Mouse (Mus musculus) heart, postnatal 14 days (tissue): ENCODE results near the gene Marveld1. TPM values are rescaled to one million over a fixed set of nuclear protein-coding genes. Genes with fewer than 3 reads are reported as not detected.

ENCODE experiments used
- DNase-seq, 2 experiments: peaks; one replicate each; pipeline ENCODE4 v3.0.0; 2021 to 2022
- intact Hi-C: fragments of 180-260 bp; cut with DNase I; formaldehyde crosslinking; loops from one replicate; pipeline ENCODE4 v1.15.1; 2025
- total RNA-seq, 2 experiments: library from RNA; stranded (reverse); gene quantifications; 2 replicates each; pipeline ENCODE4 v1.2.3; 2021

Gene Marveld1
- total RNA-seq, 2 experiments from 2014 or later: 21.6 to 23.8 TPM

DNA sequence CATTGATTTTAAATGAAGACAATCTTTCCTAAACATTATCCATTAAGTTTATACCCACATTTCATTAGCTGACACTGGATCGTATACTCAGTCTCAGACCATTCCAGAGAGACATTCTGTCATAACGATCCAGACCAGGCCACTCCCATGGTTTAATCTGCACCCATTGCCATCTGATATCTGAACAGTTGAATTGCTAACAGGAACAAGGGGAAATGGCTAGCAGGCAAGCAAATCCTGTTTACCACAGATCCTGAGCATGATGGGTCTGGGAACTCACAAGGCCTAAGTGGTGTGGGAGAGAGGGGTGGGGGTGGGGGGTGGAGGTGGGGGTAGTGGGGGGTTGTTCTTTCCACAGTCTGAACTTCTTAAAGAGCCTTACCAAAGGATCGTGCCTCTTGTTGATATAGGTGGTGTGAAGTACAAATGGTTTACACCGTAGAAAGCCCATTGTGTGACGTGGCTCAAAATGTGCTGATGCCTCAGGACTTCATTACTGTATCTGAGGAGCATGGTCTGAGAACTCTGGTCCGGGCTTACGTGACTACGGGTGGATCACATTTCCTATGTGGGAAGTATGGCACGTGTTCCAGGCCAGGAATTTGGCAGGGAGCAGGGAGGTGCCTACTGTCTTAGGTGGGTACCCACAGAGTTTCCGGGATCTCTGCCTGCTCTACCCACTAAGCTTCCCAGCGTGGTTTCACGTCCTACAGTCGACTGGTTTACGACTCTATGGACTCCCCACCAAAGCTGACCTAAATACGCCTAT lies 8.5 kb upstream of the Marveld1 start:
- no peak for DNase-seq
- intact Hi-C loops: no loop called here

DNA sequence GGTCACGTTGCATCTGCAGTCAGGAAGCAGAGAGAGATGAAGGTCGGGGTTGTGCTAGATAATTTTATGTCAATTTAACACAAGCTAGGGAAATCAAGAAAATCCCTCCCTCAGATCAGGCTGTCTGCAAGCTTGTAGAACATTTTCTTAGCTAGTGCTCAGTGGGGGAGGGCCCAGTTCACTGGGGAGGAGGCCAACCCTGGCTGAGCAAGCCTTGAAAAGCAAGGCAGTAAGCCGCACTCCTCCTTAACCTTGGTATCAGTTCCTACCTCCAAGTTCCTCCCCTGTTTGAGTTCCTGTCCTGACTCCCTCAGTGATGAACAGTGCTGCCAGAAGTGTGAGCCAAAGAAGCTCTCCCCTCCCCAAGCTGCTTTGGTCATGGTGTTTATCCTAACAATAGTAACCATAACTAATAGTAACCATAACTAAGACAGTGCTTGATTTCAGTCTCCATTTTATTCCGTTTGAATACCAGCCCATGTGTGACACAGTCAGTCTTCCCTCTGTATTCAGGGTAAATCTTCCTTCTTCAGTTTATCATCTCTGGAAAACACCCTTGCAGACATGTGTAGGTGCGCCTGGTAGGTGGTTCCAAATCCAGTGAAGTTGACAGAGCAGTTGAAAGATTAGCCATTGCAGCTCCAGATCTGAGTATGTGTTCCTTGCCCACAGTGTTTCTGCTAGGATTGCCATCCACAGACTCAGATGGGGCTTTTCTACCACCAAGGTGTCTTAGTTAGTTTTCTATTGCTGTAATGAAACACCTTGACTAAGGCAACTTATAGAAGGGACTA lies 7.3 kb upstream of the Marveld1 start:
- no peak for DNase-seq
- intact Hi-C loops: no loop called here

DNA sequence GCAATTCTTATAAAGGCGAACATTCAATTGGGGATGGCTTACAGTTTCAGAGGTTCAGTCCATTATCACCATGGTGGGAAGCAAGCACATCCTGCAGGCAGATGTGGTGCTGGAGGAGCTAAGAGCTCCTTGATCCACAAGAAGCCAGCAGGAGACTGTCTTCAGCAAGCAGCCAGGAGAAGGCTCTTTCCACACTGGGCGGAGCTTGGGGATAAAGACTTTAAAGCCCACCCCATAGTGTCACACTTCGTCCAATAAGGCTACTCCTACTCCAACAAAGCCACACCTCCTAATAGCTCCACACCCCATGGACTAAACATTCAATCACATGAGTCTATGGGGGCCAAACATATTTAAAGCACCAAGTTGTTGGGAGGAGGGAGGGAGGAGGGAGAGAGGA lies 5.2 kb upstream of the Marveld1 start:
- intact Hi-C loops: no loop called here
- no peak for DNase-seq

DNA sequence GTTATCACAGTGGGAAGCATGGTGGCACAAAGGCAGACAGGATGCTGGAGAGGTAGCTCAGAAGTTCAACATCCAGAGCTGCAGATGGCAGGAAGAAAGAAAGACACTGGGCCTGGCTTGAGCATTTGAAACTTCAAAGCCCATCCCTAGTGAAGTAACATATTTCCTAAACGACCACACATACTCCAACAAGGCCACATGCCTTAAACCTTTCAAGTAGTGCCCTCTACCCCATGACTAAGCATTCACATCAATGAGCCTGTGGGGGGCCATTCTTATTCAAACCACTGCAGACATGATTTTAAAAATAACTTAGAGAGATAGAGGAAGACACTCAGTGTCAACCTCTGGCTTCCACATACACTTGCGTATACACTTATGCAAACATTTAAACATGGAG lies 4.4 kb upstream of the Marveld1 start:
- intact Hi-C loops: no loop called here
- DNase-seq: no peak

DNA sequence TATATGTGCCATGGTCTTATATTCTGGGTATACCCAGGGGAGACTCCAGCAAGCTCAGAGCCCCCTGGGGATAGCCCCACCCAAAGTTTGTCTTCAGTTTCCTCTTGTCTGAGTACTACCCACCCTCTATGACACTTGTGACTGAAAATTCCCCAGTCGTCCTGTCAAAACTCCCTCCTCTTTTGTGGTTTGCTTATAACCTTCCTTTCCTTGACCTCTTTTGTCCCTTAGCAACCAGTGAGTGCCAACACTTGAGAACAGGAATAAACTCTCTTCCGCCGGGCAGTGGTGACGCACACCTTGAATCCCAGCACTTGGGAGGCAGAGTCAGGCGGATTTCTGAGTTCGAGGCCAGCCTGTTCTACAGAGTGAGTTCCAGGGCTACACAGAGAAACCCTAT lies 3.1 kb upstream of the Marveld1 start:
- intact Hi-C loops: loop anchor here (1.0 kb wide), 1 partner anchor 22 kb away; no protein-coding TSS in a partner anchor
- DNase-seq: no peak

DNA sequence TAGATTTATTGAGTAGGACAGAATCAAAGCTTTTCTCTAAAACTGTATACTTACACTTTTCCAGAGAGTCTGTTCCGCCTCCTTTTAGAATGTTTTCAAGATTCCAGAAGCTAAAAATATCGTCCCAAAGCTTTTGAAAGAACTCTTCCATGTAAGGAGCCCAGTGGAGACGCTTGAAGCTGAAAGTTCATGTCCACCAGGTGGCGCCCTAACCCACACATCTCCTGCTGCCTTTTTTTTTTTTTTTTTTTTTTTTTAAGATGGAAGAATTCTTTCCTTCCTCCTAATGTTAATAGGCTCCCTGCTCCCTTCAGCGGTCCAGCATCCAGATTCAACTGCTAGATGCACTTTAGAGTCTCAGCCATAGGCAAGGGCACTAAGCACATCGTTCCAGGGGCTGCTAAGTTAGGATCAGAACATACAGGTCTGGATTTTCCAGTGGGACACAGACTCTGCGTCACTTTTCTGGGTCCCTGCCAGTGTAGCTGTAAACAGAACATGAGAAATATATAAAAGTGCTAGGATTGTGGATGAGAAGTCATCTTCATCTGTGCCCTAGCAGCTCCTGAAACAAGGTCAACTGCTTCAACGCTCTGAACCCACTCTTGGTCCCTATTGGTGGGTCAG lies 2.5 kb upstream of the Marveld1 start:
- intact Hi-C loops: loop anchor here (1.0 to 5.0 kb wide), 2 partner anchors 22 to 107 kb away; partner anchors contain the start of gene Ankrd2
- DNase-seq: peak; percentile 88 to 92

DNA sequence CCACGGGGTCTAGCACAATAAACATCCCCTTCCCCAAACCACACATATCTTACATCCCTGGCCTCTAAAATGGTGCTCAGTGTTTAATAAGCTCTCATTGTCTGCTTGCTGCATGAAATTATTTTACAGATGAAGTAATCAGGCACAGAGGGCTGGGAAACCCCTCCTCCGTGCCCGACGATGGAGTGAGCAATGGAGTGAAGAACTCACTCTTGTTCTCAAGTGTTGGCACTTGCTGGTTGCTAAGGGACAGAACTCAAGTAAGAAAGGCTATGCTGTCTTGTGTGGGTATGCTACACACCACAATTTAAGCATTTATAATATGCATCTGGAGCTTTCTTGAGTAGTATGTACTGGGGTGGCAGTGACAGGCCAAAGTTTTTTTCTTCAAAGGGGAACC lies 2.0 kb upstream of the Marveld1 start:
- DNase-seq: no peak
- intact Hi-C loops: loop anchor here (5.0 kb wide), 1 partner anchor 108 kb away; the partner anchor contains the start of gene Ankrd2

DNA sequence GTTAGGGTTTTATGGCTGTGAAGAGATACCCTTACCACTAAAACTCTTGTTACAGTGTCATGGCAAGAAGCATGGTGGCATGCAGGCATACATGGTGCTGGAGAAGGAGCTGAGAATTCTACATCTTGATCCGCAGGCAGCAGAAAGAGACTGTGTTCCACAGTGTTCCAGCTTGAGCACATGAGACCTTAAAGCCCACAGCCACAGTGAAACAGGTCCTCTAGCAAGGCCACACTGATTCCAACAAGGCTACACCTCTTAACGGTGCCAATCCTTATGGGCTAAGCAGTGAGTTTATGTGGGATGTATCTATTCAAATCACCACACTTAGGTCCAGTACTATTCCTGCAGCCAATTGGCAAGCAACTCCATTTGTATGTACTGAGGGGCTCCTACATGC lies 1.5 kb upstream of the Marveld1 start:
- intact Hi-C loops: loop anchor here (5.0 kb wide), 1 partner anchor 108 kb away; the partner anchor contains the start of gene Ankrd2
- DNase-seq: no peak

DNA sequence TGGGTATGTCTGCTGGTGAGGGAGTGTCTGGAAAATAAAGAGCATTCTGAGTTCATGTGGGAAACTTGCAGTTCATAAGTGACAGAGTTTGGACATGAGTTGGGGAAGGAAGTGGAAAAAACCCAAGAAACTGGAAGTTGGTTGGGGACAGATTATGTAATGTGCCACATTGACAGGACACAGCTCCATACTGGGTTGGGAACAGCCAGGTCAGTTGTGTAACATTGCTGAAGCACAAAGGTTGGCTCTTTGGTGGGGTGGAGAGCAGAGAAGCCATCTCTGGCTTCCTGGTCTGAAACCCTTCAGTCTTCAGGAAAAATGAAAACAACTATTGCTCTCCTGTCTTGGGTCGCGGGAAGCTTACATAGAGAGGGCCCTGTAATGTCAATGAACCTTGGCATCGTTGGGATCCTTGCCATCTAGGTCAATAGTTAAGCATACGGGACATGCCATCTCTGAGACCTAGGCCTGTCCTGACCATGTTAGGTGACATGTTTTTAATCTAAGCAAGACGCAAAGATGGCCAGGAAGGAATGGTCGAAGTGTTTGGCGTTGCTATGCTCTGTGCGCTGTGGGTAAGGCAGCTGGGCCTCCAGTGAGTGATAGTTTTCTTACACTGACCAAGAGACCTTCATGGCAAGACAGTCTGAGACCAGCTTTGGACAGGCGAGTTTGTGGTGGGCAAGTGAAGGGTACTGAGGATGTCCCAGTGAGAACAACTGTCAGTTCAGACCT lies 757 bp upstream of the Marveld1 start:
- intact Hi-C loops: loop anchor here (5.0 kb wide), 1 partner anchor 109 kb away; the partner anchor contains the start of gene Ankrd2
- DNase-seq: no peak

DNA sequence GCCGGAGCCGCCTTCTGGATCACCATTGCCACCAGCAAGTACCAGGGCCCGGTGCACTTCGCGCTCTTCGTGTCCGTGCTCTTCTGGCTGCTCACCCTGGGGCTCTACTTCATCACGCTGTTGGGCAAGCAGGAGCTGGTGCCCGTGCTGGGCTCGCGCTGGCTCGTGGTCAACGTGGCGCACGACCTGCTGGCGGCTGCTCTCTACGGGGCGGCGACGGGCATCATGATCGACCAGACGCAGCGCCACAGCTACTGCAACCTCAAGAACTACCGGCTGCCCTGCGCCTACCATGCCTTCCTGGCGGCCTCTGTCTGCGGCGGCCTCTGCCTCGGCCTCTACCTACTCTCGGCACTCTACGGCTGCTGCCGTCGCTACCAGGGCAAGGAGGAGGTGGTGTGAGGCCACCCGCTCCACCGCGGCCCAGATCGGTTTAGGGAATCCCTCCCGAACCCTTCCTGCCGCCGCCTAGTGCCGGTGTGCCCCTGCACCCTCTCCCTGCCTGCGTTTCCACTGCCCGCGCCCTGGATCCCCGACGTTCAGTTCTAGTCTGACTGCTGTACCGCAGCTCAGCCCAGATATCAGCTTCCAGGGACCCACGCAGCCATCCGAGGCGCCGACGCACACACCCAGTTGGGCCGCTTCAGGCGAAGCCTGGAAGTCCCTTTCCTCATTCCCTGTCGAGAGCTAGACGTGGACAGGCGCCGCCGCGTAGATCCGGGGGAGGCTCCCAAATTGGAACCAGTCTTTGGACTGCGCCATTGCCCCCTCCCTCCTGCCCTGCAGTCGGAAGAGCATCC lies 769 bp downstream of the Marveld1 start:
- peak; percentile 74 to 75 for DNase-seq
- intact Hi-C loops: loop anchor here (5.0 kb wide), 1 partner anchor 111 kb away; the partner anchor contains the start of gene Ankrd2

DNA sequence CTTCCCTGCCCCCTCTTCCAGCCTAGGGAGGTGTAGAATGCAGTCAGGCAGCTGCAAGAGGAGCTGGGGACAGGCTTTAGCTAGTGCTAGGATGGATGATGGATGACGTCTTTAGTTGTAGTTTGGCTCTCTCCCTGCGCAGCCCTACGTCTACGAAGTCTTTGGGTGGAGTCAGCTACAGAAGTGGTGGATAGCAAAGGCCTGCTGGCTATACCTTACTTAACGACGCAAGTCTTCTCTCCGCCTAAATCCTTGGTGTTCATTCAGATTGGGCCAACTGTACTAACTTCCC lies 1.3 kb downstream of the Marveld1 start:
- intact Hi-C loops: loop anchor here (5.0 kb wide), 1 partner anchor 111 kb away; the partner anchor contains the start of gene Ankrd2
- no peak for DNase-seq

DNA sequence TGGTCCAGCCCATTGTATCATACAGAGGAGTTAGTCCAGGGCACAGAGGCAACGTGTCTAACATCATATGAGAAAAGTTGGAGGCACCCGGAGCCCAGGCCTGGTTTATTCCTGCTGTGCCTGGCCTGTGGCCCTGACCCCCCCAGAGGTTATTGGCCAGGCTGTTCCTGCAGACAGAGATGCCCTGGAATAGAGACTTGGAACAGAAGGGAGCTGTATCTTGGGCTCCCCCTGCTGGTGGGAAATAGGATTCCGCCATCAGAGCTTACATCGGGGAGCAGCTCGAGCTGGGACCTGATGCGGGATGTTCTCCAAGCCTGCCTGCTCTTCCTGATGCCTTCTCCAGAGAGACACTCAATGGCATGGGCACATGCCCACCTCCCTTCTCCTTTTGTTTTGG lies 4.8 kb downstream of the Marveld1 start:
- intact Hi-C loops: no loop called here
- peak; percentile 86 to 93 for DNase-seq

DNA sequence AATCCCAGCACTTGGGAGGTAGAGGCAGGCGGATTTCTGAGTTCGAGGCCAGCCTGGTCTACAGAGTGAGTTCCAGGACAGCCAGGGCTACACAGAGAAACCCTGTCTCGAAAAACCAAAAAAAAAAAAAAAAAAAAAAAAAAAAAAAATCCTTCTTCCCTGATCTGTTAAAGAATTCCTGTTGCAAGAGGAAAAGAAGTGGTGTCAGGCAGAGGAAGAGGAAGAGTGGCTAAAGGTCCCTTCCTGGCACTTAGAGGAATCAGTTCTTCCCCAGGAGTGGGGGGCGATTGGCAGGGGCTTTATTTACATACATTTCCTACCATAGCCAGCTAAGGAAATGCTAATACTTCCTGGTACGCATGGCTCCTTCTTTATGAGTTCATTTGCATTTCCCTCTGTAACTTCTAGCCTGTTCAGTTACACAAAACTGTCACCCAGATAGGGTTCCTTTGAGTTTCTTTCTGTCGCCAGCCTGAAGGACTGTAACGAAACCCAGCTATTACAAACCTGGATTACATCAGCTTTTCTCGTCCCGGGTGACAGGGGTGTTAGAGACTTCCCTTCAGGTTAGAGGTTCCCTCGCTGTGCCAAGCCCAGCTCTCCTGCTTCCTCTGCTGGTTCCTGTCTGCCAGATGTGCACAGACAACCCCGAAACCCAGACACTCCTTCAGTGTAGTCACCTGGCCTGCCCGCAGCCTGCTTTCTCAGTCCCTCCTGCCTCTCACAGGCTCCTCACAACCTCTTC lies 10.5 kb downstream of the Marveld1 start:
- intact Hi-C loops: no loop called here
- no peak for DNase-seq

DNA sequence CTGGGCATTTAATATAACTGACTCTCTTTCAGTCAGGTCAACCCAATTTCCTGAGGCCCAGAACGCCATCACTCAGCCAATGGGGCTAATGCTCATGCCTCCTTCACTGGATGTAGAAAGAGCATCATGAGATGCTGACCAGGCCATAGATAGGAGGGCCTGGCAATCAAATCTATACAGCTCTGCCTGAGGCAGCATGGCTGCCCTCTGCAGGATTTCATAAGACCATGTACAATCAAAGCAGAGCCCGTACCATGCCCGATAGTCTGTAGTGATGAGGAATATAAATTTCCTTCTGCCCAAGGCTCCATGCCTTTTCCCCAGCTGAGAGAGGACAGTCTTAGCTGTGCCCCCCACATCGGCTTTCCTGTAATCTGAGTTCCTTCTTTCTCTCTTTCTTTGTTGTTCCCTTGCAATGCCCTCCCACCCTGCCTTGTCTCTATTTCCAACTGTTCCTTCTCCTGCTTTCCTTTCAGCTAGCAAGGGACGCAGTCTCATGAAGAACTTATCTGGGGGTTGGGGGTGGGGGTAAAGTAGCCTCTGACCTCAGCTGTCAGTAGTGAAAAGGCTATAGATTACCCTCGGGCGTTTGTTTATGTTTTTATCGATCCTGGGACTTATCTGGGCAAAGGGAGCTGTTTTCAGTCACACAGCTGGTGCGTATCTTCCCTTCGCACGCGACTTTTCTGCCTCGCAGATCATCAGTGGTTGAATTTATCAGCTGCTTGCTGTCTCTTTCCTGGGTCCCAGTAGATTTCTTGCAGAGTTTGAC lies 11.2 kb downstream of the Marveld1 start:
- intact Hi-C loops: no loop called here
- no peak for DNase-seq

DNA sequence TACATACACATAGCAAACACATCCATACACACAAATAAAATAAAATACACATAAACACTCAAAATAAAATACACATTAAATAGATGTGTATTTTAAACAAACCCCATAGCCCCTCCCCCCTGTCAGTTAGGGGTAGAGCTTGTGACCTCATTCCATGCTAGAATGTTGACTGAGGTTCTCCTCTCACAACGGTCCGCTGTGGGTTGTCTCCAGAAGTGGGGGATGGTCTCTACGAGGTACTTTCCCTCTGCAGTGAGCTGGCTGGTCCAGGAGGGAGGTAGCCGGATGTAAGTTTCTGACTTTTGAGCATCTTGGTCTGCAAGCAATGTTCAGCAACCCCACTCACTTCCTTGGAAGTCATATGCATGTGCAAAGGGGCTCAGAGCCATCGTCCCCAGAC lies 16.6 kb downstream of the Marveld1 start, which contains the start of gene Zfyve27:
Gene Zfyve27 (plus strand): TSS at position 188 of the 400 bp plus-strand sequence.
- intact Hi-C loops: no loop called here
- DNase-seq: no peak

DNA sequence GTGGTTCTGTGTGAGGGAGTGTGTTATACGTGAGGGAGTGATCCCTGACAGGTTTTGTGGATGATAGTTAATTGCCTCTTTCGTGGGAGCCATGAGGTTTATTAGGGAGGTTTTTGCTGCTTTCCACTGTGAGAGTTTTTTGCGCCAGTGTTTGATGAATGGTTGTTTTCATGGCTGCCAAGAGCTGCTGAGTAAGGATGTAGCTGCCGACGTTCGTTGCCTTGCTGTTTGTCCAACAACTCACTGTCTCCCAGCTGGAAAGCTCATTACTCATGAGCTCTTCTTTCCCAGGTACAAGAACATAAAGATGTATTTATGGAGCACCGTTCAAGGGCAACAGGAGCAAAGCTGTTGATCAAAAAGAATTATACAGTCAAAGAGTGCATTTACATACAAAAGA lies 17.0 kb downstream of the Marveld1 start:
- intact Hi-C loops: no loop called here
- no peak for DNase-seq

DNA sequence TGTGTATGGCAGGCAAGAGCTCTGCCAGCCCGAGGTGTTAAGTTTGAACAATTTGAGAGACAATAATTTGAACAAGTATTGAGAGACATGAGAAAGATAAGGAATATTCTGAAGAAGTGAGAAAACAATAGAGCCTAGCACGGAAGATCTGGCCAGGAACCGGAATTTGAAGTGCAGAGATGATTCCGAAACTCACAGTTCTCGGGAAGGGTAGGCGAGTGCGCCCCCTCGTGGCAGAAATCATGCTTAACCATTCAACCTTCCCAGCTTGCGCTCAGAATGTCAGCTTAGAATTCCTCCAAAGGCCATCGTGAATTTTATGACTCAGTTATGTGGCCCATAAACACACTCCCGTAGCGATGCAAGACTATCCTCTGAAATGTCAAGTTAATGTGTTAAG lies 18.9 kb downstream of the Marveld1 start:
- intact Hi-C loops: loop anchor here (1.0 to 5.0 kb wide), 2 partner anchors 22 to 129 kb away; partner anchors contain the start of gene Ankrd2
- DNase-seq: peak; percentile 89 to 95

DNA sequence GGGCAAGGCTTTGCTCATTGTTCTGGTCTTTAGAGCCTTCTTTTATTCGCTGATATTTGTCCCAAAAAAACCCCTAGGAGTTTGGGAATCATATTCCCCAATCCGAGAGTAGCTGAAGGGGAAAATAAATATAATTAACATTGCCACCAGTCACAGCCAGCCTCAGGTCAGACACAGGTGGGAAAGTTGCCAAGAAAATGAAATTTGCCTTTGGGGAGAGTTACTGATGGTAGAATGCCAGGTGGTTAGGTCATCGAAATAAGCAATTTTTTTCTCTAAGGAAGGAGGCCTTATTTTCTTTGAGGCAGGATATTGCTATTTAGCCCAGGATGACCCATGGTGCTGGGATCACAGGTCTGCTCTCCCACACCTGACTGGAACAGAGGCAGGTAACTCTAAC lies 19.6 kb downstream of the Marveld1 start:
- intact Hi-C loops: loop anchor here (1.0 to 5.0 kb wide), 2 partner anchors 22 to 129 kb away; partner anchors contain the start of gene Ankrd2
- DNase-seq: no peak
